Mouse (Mus musculus): ENCODE measurements around the gene Mars. TPM values are rescaled to one million over a fixed set of nuclear protein-coding genes. Genes with fewer than 3 reads are reported as not detected.

Mars gene
- polyA plus RNA-seq, 1 experiment from 2014 or later: 100 TPM

GRCm38 (mm10) chr10:127264971-127265370 is 46.6 kb downstream of the Mars start:
- H3K27me3 ChIP-seq (ENCODE audit: control insufficient read depth, insufficient read depth, low read depth, low read length): peaks cover 28% of the 10 kb centered on the region
- no peak overlapping the region for H3K4me2 ChIP-seq (ENCODE audit: low read depth, low read length)
- H3K27ac ChIP-seq (ENCODE audit: low read length): no peak overlapping the region
- H3K4me1 ChIP-seq (ENCODE audit: control insufficient read depth, low read depth, low read length): peaks cover 23% of the 10 kb centered on the region
- no peak overlapping the region for H3K4me3 ChIP-seq (ENCODE audit: low read depth, low read length)
- no peak overlapping the region for H3K9ac ChIP-seq (ENCODE audit: low read depth, low read length)
- WGBS (ENCODE audit: insufficient replicate concordance): 68% methylated on average over 4 of the region's 4 CpGs
- no peaks in the 10 kb centered on the region for H3K9me3 ChIP-seq (replicated peaks; ENCODE audit: control insufficient read depth, low read length)
- no peak for ATAC-seq (ENCODE audit: low read depth)
- peaks cover 3% of the 10 kb centered on the region; the same call in 1 of the 2 replicates for H3K36me3 ChIP-seq (ENCODE audit: control insufficient read depth, insufficient read depth)

GRCm38 (mm10) chr10:127264336-127264735 is 47.2 kb downstream of the Mars start:
- peaks cover 28% of the 10 kb centered on the region for H3K27me3 ChIP-seq (ENCODE audit: control insufficient read depth, insufficient read depth, low read depth, low read length)
- peaks cover 3% of the 10 kb centered on the region; the same call in 1 of the 2 replicates for H3K36me3 ChIP-seq (ENCODE audit: control insufficient read depth, insufficient read depth)
- H3K9ac ChIP-seq (ENCODE audit: low read depth, low read length): no peak overlapping the region
- ATAC-seq (ENCODE audit: low read depth): no peak
- no peak overlapping the region for H3K4me2 ChIP-seq (ENCODE audit: low read depth, low read length)
- peaks cover 21% of the 10 kb centered on the region for H3K4me1 ChIP-seq (ENCODE audit: control insufficient read depth, low read depth, low read length)
- 69% methylated on average over 8 of the region's 8 CpGs for WGBS (ENCODE audit: insufficient replicate concordance)
- no peaks in the 10 kb centered on the region for H3K9me3 ChIP-seq (replicated peaks; ENCODE audit: control insufficient read depth, low read length)
- no peak overlapping the region for H3K4me3 ChIP-seq (ENCODE audit: low read depth, low read length)
- H3K27ac ChIP-seq (ENCODE audit: low read length): no peak overlapping the region

- Histone ChIP-seq H3K4me3 (ENCODE audit: low read depth, low read length) (no peak overlapping the region), H3K9ac (ENCODE audit: low read depth, low read length) (no peak overlapping the region), H3K9me3 (replicated peaks; ENCODE audit: control insufficient read depth, low read length) (no peaks in the 10 kb centered on the region), H3K4me2 (ENCODE audit: low read depth, low read length) (no peak overlapping the region), H3K27ac (ENCODE audit: low read length) (no peak overlapping the region), H3K27me3 (ENCODE audit: control insufficient read depth, insufficient read depth, low read depth, low read length) (peaks cover 28% of the 10 kb centered on the region), H3K36me3 (ENCODE audit: control insufficient read depth, insufficient read depth) (peaks cover 3% of the 10 kb centered on the region; the same call in 1 of the 2 replicates), H3K4me1 (ENCODE audit: control insufficient read depth, low read depth, low read length) (peaks cover 20% of the 10 kb centered on the region)
- no peak for ATAC-seq (ENCODE audit: low read depth)
- 56% methylated on average over 3 of the region's 3 CpGs for WGBS (ENCODE audit: insufficient replicate concordance)
Observed at GRCm38 (mm10) chr10:127263631-127264030, 48.0 kb downstream of the Mars start.

GRCm38 (mm10) chr10:127262548-127263398 is 48.8 kb downstream of the Mars start, which contains the start of gene Kif5a:
Gene Kif5a (minus strand): TSS chr10:127263348.
- 4% methylated on average over 53 of the region's 53 CpGs for WGBS (ENCODE audit: insufficient replicate concordance)
- Histone ChIP-seq H3K9me3 (replicated peaks; ENCODE audit: control insufficient read depth, low read length) (no peaks in the 10 kb centered on the region), H3K27me3 (ENCODE audit: control insufficient read depth, insufficient read depth, low read depth, low read length) (peaks cover 28% of the 10 kb centered on the region), H3K4me2 (ENCODE audit: low read depth, low read length) (peak within 1 kb of the TSS; percentile 62), H3K4me1 (ENCODE audit: control insufficient read depth, low read depth, low read length) (peaks cover 13% of the 10 kb centered on the region), H3K27ac (ENCODE audit: low read length) (no peak within 1 kb of the TSS), H3K9ac (ENCODE audit: low read depth, low read length) (no peak within 1 kb of the TSS; the same call in none of the 2 replicates), H3K36me3 (ENCODE audit: control insufficient read depth, insufficient read depth) (no peaks in the 10 kb centered on the region), H3K4me3 (ENCODE audit: low read depth, low read length) (peak within 1 kb of the TSS; percentile 45)
- no peak for ATAC-seq (ENCODE audit: low read depth)

GRCm38 (mm10) chr10:127261706-127262547 is 49.7 kb downstream of the Mars start:
- no peak overlapping the region for H3K4me2 ChIP-seq (ENCODE audit: low read depth, low read length)
- peaks cover 28% of the 10 kb centered on the region for H3K27me3 ChIP-seq (ENCODE audit: control insufficient read depth, insufficient read depth, low read depth, low read length)
- WGBS (ENCODE audit: insufficient replicate concordance): 58% methylated on average over 15 of the region's 15 CpGs
- no peaks in the 10 kb centered on the region for H3K9me3 ChIP-seq (replicated peaks; ENCODE audit: control insufficient read depth, low read length)
- H3K36me3 ChIP-seq (ENCODE audit: control insufficient read depth, insufficient read depth): no peaks in the 10 kb centered on the region
- H3K27ac ChIP-seq (ENCODE audit: low read length): no peak overlapping the region
- H3K9ac ChIP-seq (ENCODE audit: low read depth, low read length): no peak overlapping the region
- H3K4me3 ChIP-seq (ENCODE audit: low read depth, low read length): no peak overlapping the region
- H3K4me1 ChIP-seq (ENCODE audit: control insufficient read depth, low read depth, low read length): peaks cover 7% of the 10 kb centered on the region
- no peak for ATAC-seq (ENCODE audit: low read depth)

- H3K9me3 ChIP-seq (replicated peaks; ENCODE audit: control insufficient read depth, low read length): no peaks in the 10 kb centered on the region
- ATAC-seq (ENCODE audit: low read depth): no peak
- H3K4me1 ChIP-seq (ENCODE audit: control insufficient read depth, low read depth, low read length): peaks cover 2% of the 10 kb centered on the region; the same call in 1 of the 2 replicates
- H3K36me3 ChIP-seq (ENCODE audit: control insufficient read depth, insufficient read depth): no peaks in the 10 kb centered on the region
- no peak overlapping the region for H3K4me2 ChIP-seq (ENCODE audit: low read depth, low read length)
- H3K27ac ChIP-seq (ENCODE audit: low read length): no peak overlapping the region
- 53% methylated on average over 8 of the region's 8 CpGs for WGBS (ENCODE audit: insufficient replicate concordance)
- H3K9ac ChIP-seq (ENCODE audit: low read depth, low read length): no peak overlapping the region
- peaks cover 29% of the 10 kb centered on the region for H3K27me3 ChIP-seq (ENCODE audit: control insufficient read depth, insufficient read depth, low read depth, low read length)
- H3K4me3 ChIP-seq (ENCODE audit: low read depth, low read length): no peak overlapping the region
Observed at GRCm38 (mm10) chr10:127258489-127258888, 53.1 kb downstream of the Mars start.

GRCm38 (mm10) chr10:127257790-127258189 is 53.8 kb downstream of the Mars start:
- WGBS (ENCODE audit: insufficient replicate concordance): 49% methylated on average over 6 of the region's 6 CpGs

GRCm38 (mm10) chr10:127255625-127256345 is 55.8 kb downstream of the Mars start:
- WGBS (ENCODE audit: insufficient replicate concordance): 24% methylated on average over 14 of the region's 14 CpGs
- H3K27me3 ChIP-seq (ENCODE audit: control insufficient read depth, insufficient read depth, low read depth, low read length): peaks cover 3% of the 10 kb centered on the region
- ATAC-seq (ENCODE audit: low read depth): no peak
- no peak overlapping the region for H3K4me3 ChIP-seq (ENCODE audit: low read depth, low read length)
- no peaks in the 10 kb centered on the region for H3K4me1 ChIP-seq (ENCODE audit: control insufficient read depth, low read depth, low read length)
- no peak overlapping the region for H3K9ac ChIP-seq (ENCODE audit: low read depth, low read length)
- no peak overlapping the region for H3K27ac ChIP-seq (ENCODE audit: low read length)
- no peaks in the 10 kb centered on the region for H3K9me3 ChIP-seq (replicated peaks; ENCODE audit: control insufficient read depth, low read length)
- no peak overlapping the region for H3K4me2 ChIP-seq (ENCODE audit: low read depth, low read length)
- no peaks in the 10 kb centered on the region for H3K36me3 ChIP-seq (ENCODE audit: control insufficient read depth, insufficient read depth)

More at GRCm38 (mm10) chr10:127257790-127258189, 53.8 kb downstream of the Mars start:
- H3K27me3 ChIP-seq (ENCODE audit: control insufficient read depth, insufficient read depth, low read depth, low read length): peaks cover 22% of the 10 kb centered on the region
- no peaks in the 10 kb centered on the region; the same call in 1 of the 2 replicates for H3K4me1 ChIP-seq (ENCODE audit: control insufficient read depth, low read depth, low read length)
- no peak overlapping the region for H3K4me3 ChIP-seq (ENCODE audit: low read depth, low read length)
- no peak overlapping the region for H3K27ac ChIP-seq (ENCODE audit: low read length)
- H3K9ac ChIP-seq (ENCODE audit: low read depth, low read length): no peak overlapping the region
- H3K4me2 ChIP-seq (ENCODE audit: low read depth, low read length): no peak overlapping the region
- no peak for ATAC-seq (ENCODE audit: low read depth)
- no peaks in the 10 kb centered on the region for H3K36me3 ChIP-seq (ENCODE audit: control insufficient read depth, insufficient read depth)
- H3K9me3 ChIP-seq (replicated peaks; ENCODE audit: control insufficient read depth, low read length): no peaks in the 10 kb centered on the region
